Mouse (Mus musculus): ENCODE data around the gene Pm20d1.
"Not testable (repeated sequence)": the region's sequence is repeated elsewhere in the genome, so short reads cannot be mapped to it uniquely, and the experiment has no call there.

Gene Pm20d1

DNA sequence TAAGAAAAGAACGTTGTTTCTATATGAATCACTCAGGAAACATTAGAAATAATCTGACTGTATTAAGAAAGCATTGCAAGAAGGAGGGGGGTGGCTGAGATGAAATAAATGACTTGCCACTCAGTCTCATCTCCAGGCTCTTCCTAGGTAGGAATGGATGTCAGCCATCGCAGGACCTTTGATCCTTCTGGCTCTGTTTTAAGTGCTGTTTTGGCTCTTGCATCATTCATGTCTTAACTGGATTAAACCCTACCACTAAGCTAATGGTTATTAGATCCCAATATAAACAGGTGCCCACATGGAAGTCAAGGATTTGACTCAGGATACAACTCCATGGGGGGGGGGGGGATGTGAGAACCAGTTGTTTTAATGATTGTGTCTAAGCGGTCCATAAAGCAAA, 2.0 kb upstream of the Pm20d1 start:
- no peak for DNase-seq

DNA sequence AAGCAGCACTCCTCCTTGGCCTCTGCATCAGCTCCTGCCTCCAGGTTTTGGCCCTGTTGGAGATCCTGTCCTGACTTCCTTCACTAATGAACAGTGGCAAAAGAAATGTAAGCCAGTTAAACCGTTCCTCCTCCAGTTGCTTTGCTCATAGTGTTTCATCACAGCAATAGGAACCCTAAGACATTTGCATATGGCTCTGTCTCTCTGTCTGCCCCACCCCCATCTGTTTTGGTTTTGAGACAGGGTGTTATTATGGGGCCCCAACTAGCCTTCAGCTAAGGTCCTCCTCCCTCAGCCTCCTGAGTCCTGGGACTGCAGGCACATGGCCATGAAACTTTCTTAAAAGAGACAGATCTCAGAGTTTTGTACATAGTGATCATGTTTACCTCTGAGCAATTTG, 2.8 kb downstream of the Pm20d1 start:
- DNase-seq = no peak

DNA sequence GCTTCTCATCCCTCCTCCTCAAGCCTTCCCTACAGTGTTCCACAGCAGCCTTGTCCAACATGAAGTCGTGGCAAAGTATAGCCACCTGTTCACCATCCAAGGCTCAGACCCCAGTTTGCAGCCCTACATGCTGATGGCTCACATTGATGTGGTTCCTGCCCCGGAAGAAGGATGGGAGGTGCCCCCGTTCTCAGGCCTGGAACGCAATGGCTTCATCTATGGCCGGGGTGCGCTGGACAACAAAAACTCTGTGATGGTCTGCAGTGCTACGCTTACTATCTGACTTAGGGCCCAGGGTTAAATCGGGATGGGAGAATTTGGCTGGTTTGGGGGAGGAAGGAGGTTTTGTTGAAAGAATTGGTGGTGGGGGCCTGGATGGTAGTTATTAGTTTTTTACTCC, 3.9 kb downstream of the Pm20d1 start:
- no peak for DNase-seq

DNA sequence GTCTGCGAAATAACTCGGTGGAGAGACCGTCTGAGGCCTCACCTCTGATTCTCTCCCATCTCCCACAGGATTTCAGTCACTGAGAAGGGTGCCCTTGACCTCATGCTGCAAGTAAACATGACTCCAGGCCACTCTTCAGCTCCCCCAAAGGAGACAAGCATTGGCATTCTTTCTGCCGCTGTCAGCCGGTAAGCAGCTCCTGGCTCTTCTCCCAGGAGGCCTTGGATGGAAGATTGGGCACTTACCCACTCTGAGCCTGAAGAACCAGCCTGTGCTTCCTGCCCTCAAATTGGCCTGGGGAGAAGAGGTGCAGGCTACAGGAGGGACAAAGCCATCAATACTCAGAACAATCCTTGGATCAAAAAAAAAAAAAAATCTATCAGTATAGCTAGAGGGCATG, 5.5 kb downstream of the Pm20d1 start:
- DNase-seq = no peak

DNA sequence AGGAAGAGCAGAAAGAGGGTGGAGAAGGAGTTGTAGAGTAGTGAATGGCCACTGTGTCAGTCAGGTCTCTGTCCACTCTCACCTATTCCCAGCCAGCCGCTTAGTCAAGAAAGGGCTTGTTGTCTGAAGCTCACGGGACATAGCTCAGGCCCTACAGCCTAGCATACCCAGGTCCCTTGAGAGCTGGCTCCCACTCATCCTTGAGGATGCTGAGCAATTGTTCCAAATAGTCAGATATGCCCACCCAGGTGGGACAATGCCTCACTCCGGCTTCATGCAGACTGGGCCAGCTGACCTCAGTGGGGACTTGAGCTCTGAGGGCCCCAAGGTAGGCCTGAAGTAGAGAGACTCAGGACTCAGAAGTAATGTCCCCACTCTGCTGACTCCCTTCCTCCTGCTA, 7.0 kb downstream of the Pm20d1 start:
- no peak for DNase-seq

DNA sequence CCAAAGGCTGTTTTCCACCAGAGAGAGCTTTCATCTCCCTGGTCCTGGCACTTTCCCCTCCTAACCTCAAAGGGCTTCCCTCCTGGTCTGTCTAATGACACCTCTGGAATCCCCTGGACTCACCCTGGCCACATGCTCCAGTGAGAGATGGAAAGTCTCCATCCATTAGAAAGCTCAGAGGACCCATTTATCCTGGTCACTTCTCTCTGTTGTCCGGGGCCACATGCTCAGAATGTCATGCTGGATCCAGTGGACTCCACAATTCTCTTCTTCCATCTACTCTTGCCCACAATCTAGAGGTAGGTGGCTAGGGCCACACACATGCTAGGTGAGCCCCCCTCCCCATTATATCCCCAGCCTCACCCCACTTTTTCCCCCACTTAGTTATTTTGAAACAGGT, 11.8 kb downstream of the Pm20d1 start:
- no peak for DNase-seq

DNA sequence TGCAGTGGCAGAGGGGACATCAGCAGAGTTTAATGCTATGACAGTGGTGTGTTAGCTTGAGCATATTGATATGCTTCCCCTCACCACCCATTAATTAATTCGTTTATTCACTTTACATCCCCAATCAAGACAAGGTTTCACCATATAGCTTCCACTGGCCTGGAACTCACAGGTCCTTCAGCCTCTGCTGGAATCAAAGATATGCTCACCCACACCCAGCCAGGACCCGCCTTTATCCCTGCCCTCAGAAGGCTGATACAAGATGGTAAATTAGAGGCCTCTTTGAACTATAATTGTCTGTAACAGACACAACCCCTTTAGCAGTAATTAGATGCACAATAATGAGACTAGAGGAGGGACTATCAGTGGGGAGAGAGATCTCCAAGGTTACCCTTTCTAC, 12.5 kb downstream of the Pm20d1 start:
- DNase-seq = no peak

DNA sequence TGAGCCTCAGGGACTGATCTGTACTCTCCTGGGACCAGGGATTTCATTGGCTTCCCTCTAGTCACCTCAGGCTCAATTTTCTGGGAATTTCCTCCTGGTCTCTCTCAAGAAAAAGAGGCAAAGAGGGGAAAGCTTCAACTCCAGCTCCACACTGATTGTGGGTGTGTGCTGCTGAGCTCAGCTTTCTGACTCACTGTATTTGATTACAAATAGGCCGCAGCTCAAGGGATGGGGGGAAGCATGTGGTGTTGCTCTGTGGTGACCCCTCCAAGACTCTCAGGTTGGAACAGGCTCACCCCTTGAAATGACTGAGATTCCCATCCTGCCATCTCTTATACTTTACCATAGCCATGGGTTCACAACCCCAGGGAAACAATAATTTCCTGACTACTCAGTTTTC, 14.2 kb downstream of the Pm20d1 start:
- DNase-seq = no peak

DNA sequence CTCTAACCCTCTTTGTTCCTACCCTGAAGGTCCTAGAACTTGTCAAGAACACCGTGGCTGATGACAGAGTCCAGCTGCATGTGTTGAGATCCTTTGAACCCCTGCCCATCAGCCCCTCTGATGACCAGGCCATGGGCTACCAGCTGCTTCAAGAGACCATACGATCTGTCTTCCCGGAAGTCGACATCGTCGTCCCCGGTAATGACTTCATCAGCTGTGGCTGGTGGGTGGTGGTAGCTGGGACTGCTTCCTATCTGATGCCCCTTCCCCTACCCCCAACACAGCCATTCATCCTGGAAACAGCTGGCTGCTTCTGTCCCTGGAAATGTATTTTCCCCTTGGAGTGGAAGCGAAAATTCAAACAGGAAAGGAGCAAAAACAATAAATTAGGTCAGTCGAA, 14.8 kb downstream of the Pm20d1 start:
- DNase-seq = peak in 1 of 2 experiments; percentile 31

DNA sequence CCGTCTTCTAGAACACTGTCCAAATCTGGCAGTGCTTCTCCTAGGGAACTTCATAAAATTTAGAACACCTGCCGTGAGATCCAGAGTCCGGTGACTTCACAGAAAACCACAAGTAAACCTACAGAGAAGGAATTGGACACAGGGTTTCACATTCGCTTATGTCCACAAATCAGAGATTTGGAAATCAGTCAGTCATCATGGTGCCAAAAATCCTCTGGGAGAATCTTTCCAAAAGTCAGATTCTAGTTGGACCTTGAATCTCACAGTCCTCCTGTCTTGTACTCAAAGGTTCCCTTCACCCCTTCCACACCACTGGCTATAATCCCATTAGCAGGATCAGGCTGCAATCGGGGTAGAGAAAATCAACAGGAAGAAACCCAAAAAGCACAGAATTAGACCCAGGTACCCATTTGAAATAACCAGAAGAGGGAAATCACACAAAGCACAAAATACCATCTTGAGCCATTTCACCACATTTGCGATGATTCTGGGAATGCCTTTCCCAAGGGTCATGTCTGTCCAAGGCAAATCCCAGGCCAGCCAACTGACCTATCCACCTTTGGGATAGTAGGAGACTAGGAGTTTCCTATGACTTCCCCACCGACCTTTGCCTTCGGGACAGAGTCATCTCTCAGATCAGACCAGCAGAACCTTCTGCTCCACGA, 15.6 kb downstream of the Pm20d1 start:
- no peak for DNase-seq

DNA sequence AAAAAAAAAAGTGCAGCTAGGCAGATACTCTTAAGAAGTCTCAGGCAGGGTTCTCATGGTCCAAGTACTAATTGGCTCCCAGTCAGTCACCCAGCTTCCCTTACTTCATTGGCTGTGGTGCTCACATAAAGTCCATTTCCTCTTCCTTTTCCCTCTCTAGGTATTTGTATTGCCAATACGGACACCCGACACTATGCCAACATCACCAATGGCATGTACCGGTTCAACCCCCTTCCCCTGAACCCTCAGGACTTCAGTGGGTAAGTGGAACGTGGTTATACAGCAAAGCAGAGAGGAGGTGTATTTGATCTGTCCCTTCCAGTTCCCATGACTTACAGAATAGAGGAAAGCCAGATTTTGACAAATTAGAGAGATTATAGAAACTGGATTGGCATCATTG, 16.6 kb downstream of the Pm20d1 start:
- DNase-seq = no peak

DNA sequence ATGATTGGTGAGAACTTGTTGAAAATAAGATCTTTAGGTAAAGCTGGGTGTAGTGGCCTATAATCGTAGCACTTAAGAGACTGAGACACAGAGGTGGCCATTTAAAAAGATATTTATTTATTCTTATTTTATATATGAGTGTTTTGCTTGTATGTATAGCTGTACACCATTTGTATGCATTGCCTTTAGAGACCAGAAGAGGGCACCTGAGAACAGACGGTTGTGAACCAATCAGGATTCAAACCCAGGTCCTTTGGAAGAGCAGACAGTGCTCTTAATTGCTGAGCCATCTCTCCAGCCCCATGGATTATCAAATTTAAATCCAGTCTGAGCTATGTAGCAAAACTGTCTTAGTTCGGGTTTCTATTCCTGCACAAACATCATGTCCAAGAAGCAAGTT, 17.0 kb downstream of the Pm20d1 start:
- DNase-seq = no peak

DNA sequence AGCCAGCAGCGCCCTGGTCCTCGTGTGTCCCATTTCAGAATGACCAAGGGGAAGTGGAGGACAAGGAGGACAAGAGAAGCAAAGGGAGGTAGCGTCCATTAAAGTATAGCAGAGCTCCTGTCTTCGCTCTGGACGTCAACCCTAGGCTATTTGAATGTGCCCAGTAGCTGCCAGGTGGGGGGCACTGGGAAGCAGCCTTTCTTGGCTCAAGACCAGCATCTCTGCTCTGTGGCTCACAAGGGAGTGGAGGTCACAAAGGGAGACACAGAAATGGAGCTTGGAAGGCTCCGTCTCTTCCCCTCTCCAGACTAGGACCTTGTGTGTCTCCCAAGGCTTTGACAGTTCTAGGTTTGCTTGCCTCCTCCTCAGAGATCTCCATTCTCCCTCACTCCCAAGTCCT, 19.7 kb downstream of the Pm20d1 start:
- no peak for DNase-seq

DNA sequence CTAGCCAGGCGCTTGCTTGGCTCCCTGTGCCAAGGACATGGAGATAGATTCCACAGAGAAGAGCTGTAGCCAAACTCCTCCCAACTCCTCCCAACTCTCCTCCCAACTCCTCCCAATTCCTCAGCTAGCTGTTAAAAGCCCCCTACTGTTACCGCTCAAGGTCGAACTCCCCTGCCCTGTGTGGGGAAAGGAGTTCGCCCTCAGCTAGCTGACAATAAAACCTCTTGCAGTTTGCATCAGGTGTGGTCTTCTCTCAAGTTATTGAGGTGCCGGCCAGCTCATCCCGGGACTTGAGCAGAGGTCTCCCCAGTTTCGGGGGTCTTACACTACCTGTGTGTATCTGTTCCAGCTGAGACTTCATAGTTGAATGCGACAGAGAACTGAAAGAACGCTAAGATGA, 23.2 kb downstream of the Pm20d1 start:
- DNase-seq = not testable (repeated sequence)

DNA sequence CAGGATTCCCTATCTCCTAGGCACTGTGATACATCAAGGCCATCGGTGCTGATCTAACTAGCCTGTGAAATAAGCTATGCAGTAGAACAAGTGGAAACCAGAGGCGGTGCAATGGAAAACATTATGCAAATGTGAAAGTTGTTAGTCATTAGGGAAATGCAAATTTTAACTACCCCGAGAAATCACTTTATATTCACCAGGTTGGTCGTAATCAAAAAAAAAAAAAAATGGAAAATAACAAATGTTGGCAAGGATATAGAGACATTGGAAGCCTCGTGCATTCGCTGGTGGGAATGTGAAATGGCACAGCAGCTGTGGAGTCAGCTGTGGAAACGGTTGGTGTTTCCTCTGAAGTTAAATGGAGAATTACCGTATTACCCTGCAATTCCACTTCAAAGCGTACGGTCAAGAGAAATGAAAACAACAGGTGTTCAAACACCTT, 23.7 kb downstream of the Pm20d1 start:
- DNase-seq = no peak

DNA sequence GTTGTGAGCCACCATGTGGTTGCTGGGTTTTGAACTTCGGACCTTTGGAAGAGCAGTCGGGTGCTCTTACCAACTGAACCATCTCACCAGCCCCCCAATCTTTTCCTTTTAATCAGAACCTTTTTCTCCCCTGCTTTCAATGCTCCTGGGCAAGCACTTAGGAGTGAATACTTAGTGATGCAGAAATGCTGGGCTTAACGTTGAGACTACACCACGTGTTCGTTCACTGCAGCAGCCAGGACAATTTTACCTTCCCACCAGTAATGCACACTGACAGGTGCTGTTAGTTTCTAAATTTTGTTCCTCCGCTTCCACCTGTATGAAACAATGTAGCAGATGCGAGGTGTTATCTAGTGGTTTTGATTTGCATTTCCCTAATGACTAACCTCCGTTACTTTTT, 25.1 kb downstream of the Pm20d1 start:
- DNase-seq = no peak

DNA sequence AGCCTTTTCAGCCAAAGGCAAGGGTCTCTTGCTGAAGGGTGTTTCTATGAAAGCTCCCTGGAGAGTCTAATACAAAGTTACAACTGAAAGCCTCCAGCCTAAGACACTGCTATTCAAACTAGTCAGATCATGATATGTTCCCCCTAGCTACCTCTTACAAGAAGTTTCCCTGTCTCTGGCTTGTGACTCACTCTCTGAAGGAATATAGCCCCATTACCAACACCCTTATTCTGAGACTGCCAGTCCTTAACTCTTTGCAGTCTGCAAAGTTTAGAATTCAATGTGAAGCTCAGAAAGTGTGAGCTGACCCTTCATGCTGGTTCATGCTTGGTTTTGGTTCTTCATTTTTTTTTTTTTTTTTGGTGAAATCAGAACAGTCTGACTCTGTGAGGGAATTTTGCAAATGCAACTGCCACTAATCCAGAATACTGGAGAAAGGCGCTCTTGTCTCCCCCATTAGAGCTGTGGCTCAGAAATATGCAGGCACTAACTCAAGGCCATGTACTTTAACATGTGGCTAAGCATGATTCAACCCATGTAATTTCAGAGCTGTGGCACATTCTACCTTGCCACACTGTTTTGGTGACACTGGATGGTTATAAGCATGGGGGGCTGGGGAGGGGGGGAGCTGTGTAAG, 25.8 kb downstream of the Pm20d1 start:
- no peak for DNase-seq

DNA sequence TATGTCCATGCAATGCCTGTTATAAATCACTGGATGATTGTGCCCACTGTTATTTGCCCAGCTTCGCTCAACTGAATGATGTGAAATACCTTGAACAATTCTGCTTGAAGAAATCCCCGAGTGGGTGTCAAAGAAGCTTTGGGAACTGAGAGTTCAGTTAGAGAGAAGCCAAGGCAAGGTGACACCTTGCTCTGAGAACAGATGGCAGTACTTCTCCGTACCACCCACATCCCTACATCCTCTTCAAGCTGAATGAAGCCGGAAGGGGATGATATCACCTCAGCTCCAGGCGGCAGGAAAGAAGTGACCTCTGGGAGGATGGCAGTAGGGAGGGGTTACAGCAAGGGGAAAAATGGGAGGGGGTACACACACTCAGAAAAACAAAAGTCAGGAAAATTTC, 26.4 kb downstream of the Pm20d1 start:
- DNase-seq = no peak

DNA sequence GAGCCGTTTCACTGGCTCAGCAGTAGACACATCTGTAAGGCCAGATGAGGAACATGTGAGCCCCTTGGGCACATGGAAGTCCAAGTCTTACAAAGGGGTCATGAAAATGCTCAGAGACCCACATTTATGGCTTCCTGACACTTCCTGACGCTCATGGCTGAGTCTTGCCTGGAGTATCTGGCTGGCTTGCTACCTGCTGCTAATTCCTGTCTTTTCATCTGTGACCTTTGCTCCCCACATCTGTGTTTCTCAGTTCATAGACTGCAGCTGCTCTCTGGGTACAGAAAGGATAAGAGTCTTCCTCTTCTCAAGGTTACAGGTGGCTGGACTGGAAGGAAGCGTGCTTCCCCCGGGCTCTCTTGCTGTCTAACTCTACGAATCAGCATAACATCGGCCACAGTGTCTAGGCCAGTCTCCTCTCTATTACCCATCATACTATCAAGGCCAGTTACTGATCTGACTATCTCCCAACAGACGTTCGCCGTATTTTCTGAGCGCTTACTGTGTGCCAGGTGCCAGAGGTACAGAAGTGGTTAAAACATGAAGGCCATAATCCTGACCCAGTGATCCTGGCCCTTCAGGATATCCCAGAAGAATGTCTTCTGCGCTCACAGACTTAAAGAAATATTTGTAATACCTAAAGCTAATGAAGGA, 27.5 kb downstream of the Pm20d1 start:
- no peak for DNase-seq

DNA sequence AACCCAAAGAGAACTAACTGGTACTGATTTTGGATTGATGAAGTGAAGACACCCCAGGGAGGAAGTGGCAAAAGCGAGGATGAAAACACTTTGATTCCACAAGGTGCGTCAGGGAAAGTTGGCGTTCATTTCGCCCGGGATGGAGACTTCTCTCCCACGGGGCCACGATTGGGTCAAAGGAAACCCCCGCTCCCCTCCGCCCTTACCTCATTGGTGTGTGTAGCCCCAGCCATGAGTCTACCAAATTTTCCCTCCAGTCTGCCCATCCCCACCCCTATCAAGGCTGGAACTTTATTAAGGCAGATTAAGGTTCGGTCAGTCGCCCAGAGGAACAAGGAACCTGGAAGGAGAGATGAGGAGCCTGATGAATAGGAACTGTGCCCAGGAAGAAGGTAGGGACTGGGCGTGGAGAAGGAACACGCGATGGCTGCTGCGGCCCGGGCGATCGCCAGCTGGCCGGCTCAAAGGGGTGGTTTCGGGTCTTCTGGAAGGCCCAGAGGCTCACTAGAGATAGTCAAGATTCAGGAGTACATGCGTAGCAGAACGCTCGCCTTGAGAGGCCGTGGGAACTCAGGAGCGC, 30.1 kb downstream of the Pm20d1 start, which contains the start of gene Slc41a1:
Slc41a1 (plus strand) TSS at position 287 of the 580 bp plus-strand sequence.
- DNase-seq = no peak

DNA sequence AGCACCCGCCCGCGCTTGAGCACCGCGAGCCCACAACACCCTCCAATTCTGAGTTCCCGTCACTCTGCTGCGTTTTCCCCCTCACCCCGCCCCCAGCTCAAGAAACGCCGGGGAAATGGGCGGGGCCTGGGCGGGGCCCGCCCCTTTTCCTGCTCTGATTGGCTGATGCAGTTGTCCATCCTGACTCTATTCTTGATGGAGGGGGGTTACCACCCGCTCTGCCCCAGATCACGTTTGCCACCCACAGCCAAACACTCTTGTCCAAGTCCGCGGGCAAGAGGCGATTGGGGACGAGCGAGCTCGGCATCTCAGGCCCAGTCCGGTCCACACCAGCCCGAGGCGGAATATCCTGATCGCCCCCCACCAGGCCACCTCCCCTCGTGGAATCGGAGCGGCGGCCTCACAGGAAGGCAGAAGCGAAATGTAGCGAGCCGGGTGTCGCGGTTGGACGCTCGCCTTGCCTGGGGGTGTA, 30.6 kb downstream of the Pm20d1 start:
- peak; percentile 94 to 97 for DNase-seq

DNA sequence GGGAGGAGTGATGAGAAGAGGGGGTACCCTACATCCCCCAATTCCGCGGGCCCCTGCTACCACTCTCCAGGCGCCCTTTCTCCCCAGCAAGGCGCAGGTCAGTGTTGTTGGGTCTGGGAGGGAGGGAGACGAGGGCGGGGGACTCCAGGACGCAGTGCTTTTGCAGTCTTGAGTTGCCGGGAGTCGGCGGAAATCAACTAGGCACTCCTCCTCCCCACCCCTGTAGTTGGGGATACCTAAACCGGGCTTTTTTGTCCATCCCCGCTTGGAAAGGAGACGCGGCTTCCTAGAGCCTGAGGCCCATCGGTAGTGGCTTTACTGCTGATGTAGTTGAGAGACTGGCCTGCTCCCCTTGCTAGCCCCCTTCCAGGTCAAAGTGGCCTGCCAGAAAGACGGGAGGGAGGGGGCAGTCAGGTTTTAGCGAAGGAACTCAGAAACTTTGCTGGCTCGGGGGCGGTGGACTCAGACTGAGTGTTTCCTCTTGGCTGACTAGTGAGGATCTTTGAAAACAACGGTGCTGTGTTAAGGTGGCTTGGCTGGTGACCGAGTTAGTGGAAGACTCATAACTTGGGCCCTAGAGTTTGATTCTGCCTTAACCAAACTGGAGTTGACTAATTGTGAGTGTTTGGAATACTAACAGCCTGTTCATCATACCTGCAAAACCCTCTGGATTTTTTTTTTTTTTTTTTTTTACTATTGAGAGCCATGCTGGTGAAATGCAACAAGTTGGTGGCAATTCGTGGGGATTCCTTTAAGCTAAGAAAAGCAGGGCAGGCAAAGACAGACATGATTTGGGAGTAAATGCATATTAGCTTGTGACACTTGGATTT, 31.3 kb downstream of the Pm20d1 start:
- DNase-seq = no peak

DNA sequence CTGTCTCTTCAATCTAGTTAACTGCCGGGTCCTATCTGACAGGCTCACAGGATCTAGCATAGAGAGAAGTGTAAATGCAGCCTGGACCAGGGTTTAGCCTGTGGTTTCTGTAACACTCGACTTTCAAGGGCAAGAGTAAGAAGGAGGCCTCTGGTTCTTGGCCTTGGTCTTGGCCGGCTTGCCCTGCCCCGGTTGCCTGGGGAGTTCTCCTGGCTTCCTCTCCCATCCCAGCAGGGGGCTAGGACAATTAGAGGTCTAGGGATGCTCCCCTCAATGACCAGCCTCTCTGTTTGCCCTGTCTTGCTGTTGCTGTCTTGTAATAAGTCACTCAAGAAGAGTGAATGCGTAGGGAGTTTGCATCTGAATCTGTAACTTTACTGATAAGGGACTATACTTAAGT, 32.1 kb downstream of the Pm20d1 start:
- no peak for DNase-seq

Data from lung, postnatal 4 days (tissue).